Comparison of ENCODE assay signal across 12 mouse cellular contexts in the genomic region with DNA sequence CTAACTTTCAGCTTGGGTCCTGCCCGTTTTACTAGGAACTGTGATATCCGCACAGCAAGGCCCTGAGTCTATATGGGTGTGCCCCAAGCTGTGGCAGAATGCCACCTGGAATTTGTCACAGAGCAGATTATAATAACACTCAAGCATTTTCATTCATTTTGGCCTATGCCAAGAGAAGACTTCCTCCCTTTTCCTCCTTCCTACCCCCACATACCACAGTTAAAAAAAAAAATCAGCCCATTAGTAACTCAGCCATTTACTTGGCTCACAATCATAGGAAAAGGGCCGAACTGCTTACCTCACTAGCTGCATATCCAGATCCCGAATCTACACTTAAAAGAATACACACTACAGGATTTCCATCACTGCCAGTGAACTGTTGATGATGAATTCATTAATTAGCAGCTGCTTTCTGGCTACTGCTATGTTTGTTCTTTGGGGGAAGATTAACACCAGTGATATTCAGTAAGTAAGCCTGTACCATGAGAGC.
DNase-seq lines count a peak whose midpoint lies in the region; ATAC-seq lines count a peak whose summit lies in the region.
"Had no signal": no experiment of that assay in that cellular context is flagged by ENCODE, and none has a peak within 500 bp of the region (broad histone marks: within the 10 kb centered on the region; RNA-seq: fewer than 3 reads in every experiment).

No protein-coding gene starts in this region.

- no peak overlapping the region for H3K9ac ChIP-seq in forebrain, embryonic 13.5 days
- H3K9ac ChIP-seq in heart, embryonic 12.5 days, result no peak overlapping the region
- H3K9ac ChIP-seq in lung, embryonic 15.5 days, result no peak overlapping the region
- H3K9ac ChIP-seq in hindbrain, embryonic 14.5 days, result no peak overlapping the region
- H3K9ac ChIP-seq: liver, embryonic 14.5 days had no signal

- no peaks in the 10 kb centered on the region for H3K36me3 ChIP-seq in forebrain, embryonic 13.5 days (ENCODE audit: poor library complexity, severe bottlenecking)
- H3K36me3 ChIP-seq in forebrain, embryonic 10.5 days (replicated peaks), result no peaks in the 10 kb centered on the region
- peaks cover 6% of the 10 kb centered on the region; the same call in 1 of the 2 replicates for H3K36me3 ChIP-seq in heart, embryonic 12.5 days
- H3K36me3 ChIP-seq in lung, embryonic 15.5 days, result no peaks in the 10 kb centered on the region
- no peaks in the 10 kb centered on the region for H3K36me3 ChIP-seq in hindbrain, embryonic 14.5 days (replicated peaks; ENCODE audit: control insufficient read depth, insufficient read depth)

- no peak overlapping the region for H3K4me2 ChIP-seq in forebrain, embryonic 13.5 days
- H3K4me2 ChIP-seq in heart, embryonic 12.5 days, result no peak overlapping the region
- H3K4me2 ChIP-seq in lung, embryonic 15.5 days, result no peak overlapping the region
- no peak overlapping the region for H3K4me2 ChIP-seq in hindbrain, embryonic 14.5 days (replicated peaks)

- H3K9me3 ChIP-seq in forebrain, embryonic 13.5 days (replicated peaks), result no peaks in the 10 kb centered on the region
- H3K9me3 ChIP-seq in forebrain, embryonic 10.5 days, result no peaks in the 10 kb centered on the region
- H3K9me3 ChIP-seq in heart, embryonic 12.5 days (replicated peaks), result no peaks in the 10 kb centered on the region
- H3K9me3 ChIP-seq in lung, embryonic 15.5 days, result no peaks in the 10 kb centered on the region
- no peaks in the 10 kb centered on the region for H3K9me3 ChIP-seq in hindbrain, embryonic 14.5 days (ENCODE audit: control insufficient read depth, low read length)

- H3K27ac ChIP-seq in forebrain, embryonic 13.5 days, result no peak overlapping the region
- no peak overlapping the region for H3K27ac ChIP-seq in forebrain, embryonic 10.5 days
- H3K27ac ChIP-seq in heart, embryonic 12.5 days (ENCODE audit: poor library complexity, severe bottlenecking), result 0 out of 2 replicates have a peak overlapping the region, but pooled peaks have one; percentile 27
- H3K27ac ChIP-seq in lung, embryonic 15.5 days, result peak overlapping the region; percentile 38
- H3K27ac ChIP-seq in hindbrain, embryonic 14.5 days, result no peak overlapping the region
- H3K27ac ChIP-seq: liver, embryonic 14.5 days had no signal

- no peaks in the 10 kb centered on the region for H3K27me3 ChIP-seq in forebrain, embryonic 13.5 days
- H3K27me3 ChIP-seq in forebrain, embryonic 10.5 days (ENCODE audit: poor library complexity, severe bottlenecking), result no peaks in the 10 kb centered on the region
- H3K27me3 ChIP-seq in heart, embryonic 12.5 days (replicated peaks), result no peaks in the 10 kb centered on the region
- no peaks in the 10 kb centered on the region for H3K27me3 ChIP-seq in lung, embryonic 15.5 days
- no peaks in the 10 kb centered on the region for H3K27me3 ChIP-seq in hindbrain, embryonic 14.5 days (ENCODE audit: control insufficient read depth, insufficient read depth, low read length)

- 0 out of 2 replicates have a peak, but pooled peaks cover 5% of the 10 kb centered on the region for H3K4me1 ChIP-seq in forebrain, embryonic 13.5 days
- no peaks in the 10 kb centered on the region for H3K4me1 ChIP-seq in forebrain, embryonic 10.5 days
- H3K4me1 ChIP-seq in heart, embryonic 12.5 days (replicated peaks), result peaks cover 39% of the 10 kb centered on the region
- H3K4me1 ChIP-seq in lung, embryonic 15.5 days, result peaks cover 37% of the 10 kb centered on the region
- no peaks in the 10 kb centered on the region for H3K4me1 ChIP-seq in hindbrain, embryonic 14.5 days (replicated peaks; ENCODE audit: control insufficient read depth, insufficient read depth, low read length)

- WGBS in forebrain, embryonic 13.5 days, result 70% methylated on average over 4 of the region's 4 CpGs
- WGBS in forebrain, embryonic 10.5 days, result 92% methylated on average over 4 of the region's 4 CpGs
- WGBS in heart, embryonic 12.5 days, result 50% methylated on average over 4 of the region's 4 CpGs
- WGBS in lung, embryonic 15.5 days, result 27% methylated on average over 4 of the region's 4 CpGs
- 86% methylated on average over 4 of the region's 4 CpGs for WGBS in hindbrain, embryonic 14.5 days

- H3K4me3 ChIP-seq in forebrain, embryonic 13.5 days, result no peak overlapping the region
- H3K4me3 ChIP-seq in forebrain, embryonic 10.5 days, result no peak overlapping the region
- H3K4me3 ChIP-seq in heart, embryonic 12.5 days, result no peak overlapping the region
- H3K4me3 ChIP-seq in lung, embryonic 15.5 days, result no peak overlapping the region
- no peak overlapping the region for H3K4me3 ChIP-seq in hindbrain, embryonic 14.5 days (replicated peaks; ENCODE audit: low read length)

- DNase-seq in forebrain, embryonic 10.5 days (ENCODE audit: extremely low spot score, low spot score), result no peak
- DNase-seq in Muller cell, postnatal 12 days (ENCODE audit: inconsistent ontology term), result peak; percentile 70
- no peak for DNase-seq in thymus, postnatal 0 days (ENCODE audit: low spot score)
- no peak for DNase-seq in spleen, postnatal 14 days (ENCODE audit: low spot score in 2 of 2)
- no peak for DNase-seq in hindbrain, embryonic 14.5 days (ENCODE audit: low spot score)
- DNase-seq: B cell, adult 2 months; cerebellum, adult 9-10 months; layer of hippocampus, adult 9-11 months had no signal

- ATAC-seq in forebrain, embryonic 13.5 days, result peak; percentile 51; the same call in 1 of the 2 replicates
- no peak for ATAC-seq in heart, embryonic 12.5 days (ENCODE audit: insufficient number of reproducible peaks, low FRiP score)
- peak; percentile 48; the same call in 1 of the 2 replicates for ATAC-seq in lung, embryonic 15.5 days (ENCODE audit: borderline replicate concordance, extremely low read depth, low FRiP score, low TSS enrichment)
- ATAC-seq in hindbrain, embryonic 14.5 days (ENCODE audit: low FRiP score), result no peak

Comparison
In these comparisons a context has a peak if more than half of its experiments do, and no peak if none do; other contexts are left out.
1. ATAC-seq: peak in forebrain, embryonic 13.5 days (single experiment) and lung, embryonic 15.5 days (single experiment); none in heart, embryonic 12.5 days (single experiment) and hindbrain, embryonic 14.5 days (single experiment).
2. H3K27ac ChIP-seq: peak in heart, embryonic 12.5 days (single experiment) and lung, embryonic 15.5 days (single experiment); none in forebrain, embryonic 13.5 days (single experiment), forebrain, embryonic 10.5 days (single experiment) and hindbrain, embryonic 14.5 days (single experiment).